Mouse (Mus musculus) CH12.LX (cell line): ENCODE measurements around the gene Kdr. TPM values are rescaled to one million over a fixed set of nuclear protein-coding genes. Genes with fewer than 3 reads are reported as not detected.

Source experiments
- DNase-seq: peaks from one replicate; pipeline ENCODE4 v3.0.0-alpha.2; 2013; ENCODE audit errors: extremely low read depth
- H3K27ac ChIP-seq: 2 replicates; pipeline ENCODE4 v1.5.1; 2012; ENCODE audit warnings: low read depth, mild to moderate bottlenecking, control low read depth, moderate library complexity; ENCODE audit not compliant: insufficient read depth
- H3K27me3 ChIP-seq: replicated peaks from 2 replicates; pipeline ENCODE3; 2012; ENCODE audit warnings: inconsistent platforms
- H3K36me3 ChIP-seq, 2 experiments: replicated peaks in 1 of 2; 2 replicates each; pipeline versions ENCODE3 to v1.6.1; 2012; ENCODE audit warnings: inconsistent platforms in 1 of 2, low read length in 1 of 2, mild to moderate bottlenecking in 1 of 2, mixed read lengths in 1 of 2, moderate library complexity in 1 of 2; ENCODE audit not compliant: control insufficient read depth in 1 of 2, insufficient read depth in 1 of 2
- H3K4me1 ChIP-seq, 2 experiments: 2 replicates each; pipeline ENCODE4 v1.6.1; 2012; ENCODE audit warnings: inconsistent platforms in 1 of 2, moderate library complexity in 1 of 2; ENCODE audit not compliant: insufficient read depth in 2 of 2, control insufficient read depth in 1 of 2
- H3K4me2 ChIP-seq: 2 replicates; pipeline ENCODE4 v1.6.1; 2012; ENCODE audit warnings: low read depth, mild to moderate bottlenecking, control low read depth; ENCODE audit not compliant: poor library complexity, insufficient read depth, severe bottlenecking
- H3K4me3 ChIP-seq, 3 experiments: fragments of 150-350 bp in 1 of 3; sonication (generic) in 1 of 3; replicated peaks in 1 of 3; 2 replicates each; pipeline versions ENCODE3 to v1.5.1; 2011 to 2012; ENCODE audit warnings: low read depth in 2 of 3, low read length in 2 of 3, mild to moderate bottlenecking in 2 of 3, moderate library complexity in 2 of 3, control low read depth in 1 of 3, improper control_type of control experiment in 1 of 3, inconsistent platforms in 1 of 3, mixed read lengths in 1 of 3; ENCODE audit not compliant: poor library complexity in 1 of 3
- H3K79me2 ChIP-seq: replicated peaks from 2 replicates; pipeline ENCODE4 v1.6.1; 2012; ENCODE audit warnings: mild to moderate bottlenecking, moderate library complexity; ENCODE audit not compliant: control insufficient read depth, poor library complexity, insufficient read depth, severe bottlenecking; ENCODE audit errors: extremely low read depth
- H3K9ac ChIP-seq: 2 replicates; pipeline ENCODE4 v1.6.1; 2012; ENCODE audit warnings: low read depth, mild to moderate bottlenecking, control low read depth, moderate library complexity; ENCODE audit not compliant: insufficient read depth
- H3K9me3 ChIP-seq: replicated peaks from 2 replicates; pipeline ENCODE3; 2012; ENCODE audit warnings: low read length, inconsistent platforms, mixed read lengths
- CHD1 ChIP-seq: IDR thresholded peaks from 2 replicates; pipeline ENCODE4 v1.6.1; 2012; ENCODE audit warnings: low read depth, low read length, improper control_type of control experiment, inconsistent platforms
- CTCF ChIP-seq, 2 experiments: IDR thresholded peaks in 1 of 2; conservative IDR thresholded peaks in 1 of 2; 2 replicates each; pipeline ENCODE4 v1.5.1; 2011 to 2012; ENCODE audit warnings: low read depth in 2 of 2, low read length in 2 of 2, improper control_type of control experiment in 1 of 2, inconsistent platforms in 1 of 2, mild to moderate bottlenecking in 1 of 2, moderate library complexity in 1 of 2
- E2F4 ChIP-seq: IDR thresholded peaks from 2 replicates; pipeline ENCODE4 v1.6.1; 2011; ENCODE audit warnings: low read depth, low read length, improper control_type of control experiment; ENCODE audit not compliant: insufficient replicate concordance
- ELF1 ChIP-seq: IDR thresholded peaks from 2 replicates; pipeline ENCODE4 v1.6.1; 2014; ENCODE audit warnings: low read depth, mild to moderate bottlenecking, inconsistent platforms, low read length, improper control_type of control experiment
- EP300 ChIP-seq: IDR thresholded peaks from 2 replicates; pipeline ENCODE4 v1.6.1; 2011; ENCODE audit warnings: low read length, improper control_type of control experiment
- ETS1 ChIP-seq: conservative IDR thresholded peaks from 2 replicates; pipeline ENCODE4 v1.6.1; 2012; ENCODE audit warnings: low read depth, mild to moderate bottlenecking, inconsistent platforms, low read length, improper control_type of control experiment, moderate library complexity
- GABPA ChIP-seq: IDR thresholded peaks from 2 replicates; pipeline ENCODE4 v1.6.1; 2012; ENCODE audit warnings: low read depth, low read length, improper control_type of control experiment, inconsistent platforms; ENCODE audit not compliant: insufficient replicate concordance
- HCFC1 ChIP-seq: IDR thresholded peaks from 2 replicates; pipeline ENCODE4 v1.6.1; 2012; ENCODE audit warnings: low read depth, mild to moderate bottlenecking, inconsistent platforms, low read length, improper control_type of control experiment
- IRF4 ChIP-seq: IDR thresholded peaks from 2 replicates; pipeline ENCODE4 v1.6.1; 2014; ENCODE audit warnings: low read depth, mild to moderate bottlenecking, inconsistent platforms, low read length, improper control_type of control experiment
- JUN ChIP-seq: IDR thresholded peaks from 2 replicates; pipeline ENCODE4 v1.6.1; 2011; ENCODE audit warnings: low read depth, mild to moderate bottlenecking, low read length, improper control_type of control experiment, moderate library complexity; ENCODE audit not compliant: insufficient read depth
- JUND ChIP-seq: conservative IDR thresholded peaks from 2 replicates; pipeline ENCODE4 v1.6.1; 2011; ENCODE audit warnings: low read depth, low read length, improper control_type of control experiment
- MAFK ChIP-seq: IDR thresholded peaks from 2 replicates; pipeline ENCODE4 v1.6.1; 2011; ENCODE audit warnings: low read length, improper control_type of control experiment; ENCODE audit not compliant: insufficient replicate concordance
- MEF2A ChIP-seq: IDR thresholded peaks from 2 replicates; pipeline ENCODE4 v1.6.1; 2014; ENCODE audit warnings: low read depth, mild to moderate bottlenecking, inconsistent platforms, low read length, improper control_type of control experiment, borderline replicate concordance
- MXI1 ChIP-seq: IDR thresholded peaks from 2 replicates; pipeline ENCODE4 v1.6.1; 2011; ENCODE audit warnings: mild to moderate bottlenecking, low read depth, low read length, improper control_type of control experiment
- MYC ChIP-seq: IDR thresholded peaks from 2 replicates; pipeline ENCODE4 v1.6.1; 2011; ENCODE audit warnings: low read depth, mild to moderate bottlenecking, improper control_type of control experiment, low read length
- NELFE ChIP-seq: IDR thresholded peaks from 2 replicates; pipeline ENCODE4 v1.6.1; 2011; ENCODE audit warnings: low read depth, low read length, improper control_type of control experiment
- NRF1 ChIP-seq: IDR thresholded peaks from 2 replicates; pipeline ENCODE4 v1.6.1; 2014; ENCODE audit warnings: low read depth, mild to moderate bottlenecking, inconsistent platforms, low read length, improper control_type of control experiment, moderate library complexity
- POLR2A ChIP-seq: IDR thresholded peaks from 2 replicates; pipeline ENCODE4 v1.6.1; 2011; ENCODE audit warnings: low read depth, mild to moderate bottlenecking, improper control_type of control experiment, low read length
- RAD21 ChIP-seq: IDR thresholded peaks from 2 replicates; pipeline ENCODE4 v1.6.1; 2011; ENCODE audit warnings: low read depth, mild to moderate bottlenecking, low read length, improper control_type of control experiment, moderate library complexity
- RCOR1 ChIP-seq: conservative IDR thresholded peaks from 2 replicates; pipeline ENCODE4 v1.6.1; 2012; ENCODE audit warnings: low read depth, mild to moderate bottlenecking, inconsistent platforms, low read length, improper control_type of control experiment
- SIN3A ChIP-seq: IDR thresholded peaks from 2 replicates; pipeline ENCODE4 v1.6.1; 2012; ENCODE audit warnings: low read length, improper control_type of control experiment, inconsistent platforms
- SMC3 ChIP-seq: IDR thresholded peaks from 2 replicates; pipeline ENCODE4 v1.6.1; 2011; ENCODE audit warnings: low read depth, low read length, improper control_type of control experiment
- TCF12 ChIP-seq: IDR thresholded peaks from 2 replicates; pipeline ENCODE4 v1.6.1; 2014; ENCODE audit warnings: low read depth, mild to moderate bottlenecking, inconsistent platforms, low read length, improper control_type of control experiment
- UBTF ChIP-seq: IDR thresholded peaks from 2 replicates; pipeline ENCODE4 v1.6.1; 2012; ENCODE audit warnings: low read depth, mild to moderate bottlenecking, inconsistent platforms, low read length, improper control_type of control experiment, moderate library complexity
- USF2 ChIP-seq: conservative IDR thresholded peaks from 2 replicates; pipeline ENCODE4 v1.6.1; 2011; ENCODE audit warnings: low read depth, low read length, improper control_type of control experiment
- ZKSCAN1 ChIP-seq: IDR thresholded peaks from 2 replicates; pipeline ENCODE4 v1.6.1; 2012; ENCODE audit warnings: low read depth, inconsistent platforms, low read length, improper control_type of control experiment, borderline replicate concordance
- ZNF384 ChIP-seq: IDR thresholded peaks from 2 replicates; pipeline ENCODE4 v1.6.1; 2012; ENCODE audit warnings: low read depth, low read length, improper control_type of control experiment, inconsistent platforms
- dilution Hi-C: fragments of 300-500 bp; cut with MboI; formaldehyde crosslinking; loops from 2 replicates; pipeline ENCODE4 v1.14.3; 2020; ENCODE audit warnings: low sequenced_read_pairs; ENCODE audit not compliant: extremely low pct_unique_long_range_greater_than_20kb, extremely low pct_ligation_motif_present
- in situ Hi-C: fragments of 300-500 bp; cut with MboI; formaldehyde crosslinking; loops from 3 replicates; pipeline ENCODE4 v1.14.3; 2019; ENCODE audit warnings: low sequenced_read_pairs, low pct_ligation_motif_present, low pct_unique_long_range_greater_than_20kb, mixed read lengths
- polyA plus RNA-seq: library from polyadenylated mRNA; unstranded; fragments of >175 nt; gene quantifications from 2 replicates; pipeline ENCODE4 v1.2.1, GENCODE M21; 2012; ENCODE audit warnings: low read depth; ENCODE audit not compliant: insufficient read length
- total RNA-seq, 2 experiments: library from RNA; depleted of rRNA; stranded (reverse); fragments of 300-350 nt in 1 of 2; fragments of >200 nt in 1 of 2; gene quantifications; 2 replicates each; pipeline ENCODE4 v1.2.3; 2012 to 2014

Gene Kdr
- total and polyA plus RNA-seq, 3 experiments = not detected

DNA sequence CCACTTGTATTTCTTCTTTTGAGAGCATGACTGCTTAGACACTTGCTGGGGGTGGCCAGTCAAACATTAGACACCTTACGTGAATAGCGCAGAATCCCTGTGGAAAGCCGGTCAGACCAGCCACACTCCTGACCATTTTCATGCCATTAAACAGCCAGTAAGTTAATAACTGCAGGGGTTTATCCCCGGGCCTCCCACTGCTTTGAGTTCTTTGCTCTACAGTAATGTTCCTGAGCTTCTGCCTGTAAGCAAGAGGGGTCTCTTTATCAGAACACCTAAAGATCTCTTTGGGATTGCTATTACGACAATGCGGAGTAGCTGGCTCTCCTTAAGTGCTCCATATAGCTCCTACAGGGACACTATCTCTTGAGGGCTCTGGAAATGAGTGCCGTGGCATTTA is 58.7 kb downstream of the Kdr start:
- Histone ChIP-seq H3K79me2 (no peaks in the 10 kb centered on the region), H3K27me3 (no peaks in the 10 kb centered on the region), H3K9me3 (no peaks in the 10 kb centered on the region), H3K27ac (no peak overlapping the region), H3K4me2 (no peak overlapping the region), H3K36me3 (no peaks in the 10 kb centered on the region), H3K9ac (no peak overlapping the region), H3K4me3 (no peak overlapping the region), H3K4me1 (no peaks in the 10 kb centered on the region)
- in situ Hi-C loops (no loop called here), dilution Hi-C loops (no loop called here)
- DNase-seq = no peak
- TF ChIP-seq NRF1 = no peak
- no peak for TF ChIP-seq TCF12
- TF ChIP-seq RCOR1 = no peak
- TF ChIP-seq CTCF (conservative IDR thresholded peaks at IDR 0.05 in 1 of 2, IDR thresholded peaks at IDR 0.05 in 1 of 2; ENCODE audit: low read depth in 2 of 2, low read length in 2 of 2) = no peak
- TF ChIP-seq MXI1 = no peak
- no peak for TF ChIP-seq USF2
- TF ChIP-seq ETS1 = no peak

DNA sequence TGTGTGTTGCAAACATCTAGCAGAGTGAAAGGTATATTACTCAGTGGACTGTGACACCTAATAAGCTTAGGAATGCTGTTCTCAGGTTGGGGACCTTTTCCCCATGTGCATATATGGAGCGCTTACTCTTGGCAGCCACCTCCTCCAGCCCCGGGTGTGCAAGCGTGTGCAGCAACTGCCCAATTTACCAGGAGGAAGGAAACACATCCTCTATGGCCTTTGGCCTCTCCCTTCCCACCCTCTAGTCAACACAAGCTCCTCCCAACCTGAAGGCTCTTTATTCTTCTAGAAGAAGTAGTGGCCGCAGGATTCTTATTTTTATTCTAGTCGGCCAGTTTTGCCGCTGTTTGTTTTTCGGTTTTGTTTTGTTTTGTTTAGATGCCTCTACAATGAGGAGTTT is 60.1 kb downstream of the Kdr start:
- dilution Hi-C loops (no loop called here), in situ Hi-C loops (no loop called here)
- H3K9ac ChIP-seq = no peak overlapping the region

DNA sequence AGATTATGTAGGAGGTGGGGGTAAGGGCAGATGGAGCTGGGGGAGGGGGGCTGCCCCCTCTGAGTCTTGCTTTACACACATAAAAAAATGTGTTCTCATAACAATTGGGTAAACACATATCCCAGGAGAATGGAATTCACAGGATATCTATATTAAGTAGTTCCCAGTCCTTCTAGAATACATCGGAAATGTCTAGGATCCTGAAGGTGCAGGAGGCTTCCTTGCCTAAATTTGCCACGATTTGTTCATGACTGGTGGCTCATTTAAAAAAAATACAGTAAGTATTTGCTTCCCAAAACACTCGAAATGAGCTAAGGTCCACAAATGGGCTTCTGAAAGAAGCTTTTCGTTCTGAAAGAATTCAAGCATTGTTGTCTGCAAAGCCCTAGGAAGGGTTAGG is 61.0 kb downstream of the Kdr start:
- Histone ChIP-seq H3K36me3 (no peaks in the 10 kb centered on the region), H3K79me2 (no peaks in the 10 kb centered on the region), H3K9me3 (no peaks in the 10 kb centered on the region), H3K9ac (no peak overlapping the region), H3K4me3 (no peak overlapping the region), H3K27ac (no peak overlapping the region), H3K27me3 (no peaks in the 10 kb centered on the region), H3K4me1 (no peaks in the 10 kb centered on the region), H3K4me2 (no peak overlapping the region)
- dilution Hi-C loops (no loop called here), in situ Hi-C loops (no loop called here)
- no peak for DNase-seq
- no peak for TF ChIP-seq ZNF384
- no peak for TF ChIP-seq ELF1
- no peak for TF ChIP-seq HCFC1
- TF ChIP-seq SMC3 = no peak
- no peak for TF ChIP-seq MYC
- TF ChIP-seq MAFK = no peak
- TF ChIP-seq ZKSCAN1 = no peak
- TF ChIP-seq SIN3A = no peak
- TF ChIP-seq IRF4 = no peak
- no peak for TF ChIP-seq RAD21
- no peak for TF ChIP-seq JUN
- no peak for TF ChIP-seq CTCF (conservative IDR thresholded peaks at IDR 0.05 in 1 of 2, IDR thresholded peaks at IDR 0.05 in 1 of 2; ENCODE audit: low read depth in 2 of 2, low read length in 2 of 2)

More for the DNA sequence above, 60.1 kb downstream of the Kdr start:
- Histone ChIP-seq H3K27me3 (no peaks in the 10 kb centered on the region), H3K9me3 (no peaks in the 10 kb centered on the region), H3K4me3 (no peak overlapping the region), H3K4me2 (no peak overlapping the region), H3K27ac (no peak overlapping the region), H3K36me3 (no peaks in the 10 kb centered on the region), H3K79me2 (no peaks in the 10 kb centered on the region), H3K4me1 (no peaks in the 10 kb centered on the region)
- TF ChIP-seq UBTF (no peak), CHD1 (no peak), NRF1 (no peak), E2F4 (no peak), JUND (no peak), MEF2A (no peak), MAFK (no peak), ZNF384 (no peak), GABPA (no peak), SMC3 (no peak), EP300 (no peak), NELFE (no peak), POLR2A (no peak), ZKSCAN1 (no peak)
- no peak for DNase-seq
